Mouse (Mus musculus): ENCODE measurements around the gene Sfi1.
"Not testable (repeated sequence)": the region's sequence is repeated elsewhere in the genome, so short reads cannot be mapped to it uniquely, and the experiment has no call there.

DNA sequence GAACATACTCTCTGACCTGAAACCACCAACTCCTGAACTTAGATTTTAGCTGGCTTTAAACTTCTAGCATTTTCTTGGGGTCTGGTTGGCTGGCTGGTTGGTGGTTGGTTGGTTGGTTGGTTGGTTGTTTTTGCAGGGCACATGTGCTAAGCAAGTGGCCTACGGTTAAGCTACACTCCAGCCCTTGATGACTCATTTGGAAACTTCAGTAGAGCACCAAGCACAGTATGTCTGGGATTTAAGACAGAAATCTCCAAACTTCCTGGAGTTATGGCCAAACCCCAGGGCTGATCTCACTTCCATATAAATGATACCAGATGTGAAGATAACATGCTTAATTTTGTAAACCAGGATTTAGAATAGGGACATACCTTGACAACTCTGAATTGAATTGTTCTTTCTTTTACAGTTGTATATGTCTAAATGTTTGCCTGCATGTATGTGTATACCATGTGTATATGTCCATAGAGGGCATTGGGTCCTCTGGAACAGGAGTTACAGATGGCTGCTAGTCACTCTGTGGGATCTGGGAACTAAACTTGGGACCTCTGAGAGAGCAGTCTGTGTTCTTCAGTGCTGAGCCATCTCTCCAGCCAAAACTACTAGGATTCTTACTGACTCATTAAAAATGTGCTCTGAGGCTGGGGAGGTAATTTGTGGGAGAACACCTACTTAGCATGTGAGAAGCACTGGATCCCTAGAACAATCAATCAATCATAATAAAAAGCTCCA is 39.4 kb downstream of the Sfi1 start:
- not testable (repeated sequence) for TF ChIP-seq POLR2A, CTCF (IDR thresholded peaks at IDR 0.05; ENCODE audit: insufficient read depth, low read depth, low read length)

Data from olfactory bulb, adult 2 months (tissue).